Mouse (Mus musculus) intestine, embryonic 15.5 days (tissue): ENCODE data around the gene Ripply1. TPM values are rescaled to one million over a fixed set of nuclear protein-coding genes. Genes with fewer than 3 reads are reported as not detected.
"Not testable (repeated sequence)": the region's sequence is repeated elsewhere in the genome, so short reads cannot be mapped to it uniquely, and the experiment has no call there.

Source experiments
- ATAC-seq: fragments of 200-750 bp; cut with Nextera tagmentation; 2 replicates; pipeline ENCODE4 v1.8.0; 2017; ENCODE audit warnings: moderate TSS enrichment, moderate library complexity
- H3K27ac ChIP-seq: fragments of 300-500 bp; sonication (generic); 2 replicates; pipeline ENCODE4 v1.5.1; 2015; ENCODE audit warnings: mild to moderate bottlenecking, inconsistent platforms
- H3K27me3 ChIP-seq: fragments of 300-500 bp; sonication (generic); replicated peaks from 2 replicates; pipeline ENCODE4 v1.6.1; 2015; ENCODE audit warnings: inconsistent platforms
- H3K36me3 ChIP-seq: fragments of 300-500 bp; sonication (generic); 2 replicates; pipeline ENCODE4 v1.6.1; 2015; ENCODE audit warnings: inconsistent platforms
- H3K4me1 ChIP-seq: fragments of 300-500 bp; sonication (generic); replicated peaks from 2 replicates; pipeline ENCODE4 v1.6.1; 2015; ENCODE audit warnings: inconsistent platforms
- H3K4me2 ChIP-seq: fragments of 300-500 bp; sonication (generic); replicated peaks from 2 replicates; pipeline ENCODE4 v1.6.1; 2015; ENCODE audit warnings: mild to moderate bottlenecking, inconsistent platforms
- H3K4me3 ChIP-seq: fragments of 300-500 bp; sonication (generic); replicated peaks from 2 replicates; pipeline ENCODE4 v1.5.1; 2015; ENCODE audit warnings: inconsistent platforms
- H3K9ac ChIP-seq: fragments of 300-500 bp; sonication (generic); 2 replicates; pipeline ENCODE4 v1.6.1; 2015; ENCODE audit warnings: inconsistent platforms
- H3K9me3 ChIP-seq: fragments of 300-500 bp; sonication (generic); 2 replicates; pipeline ENCODE4 v1.6.1; 2016; ENCODE audit warnings: inconsistent platforms
- WGBS: fragments of 180-500 bp; shearing (Covaris S2); methylation state at CpG from one replicate; pipeline ENCODE4 v1.1.7; 2015; 5-methylcytosine and 5-hydroxymethylcytosine counted together
- polyA plus RNA-seq: library from polyadenylated mRNA; unstranded; fragments of >200 nt; fragmentation: Nextera tagmentation; extraction: Ambion mirVana; gene quantifications from 2 replicates; pipeline ENCODE4 v1.2.1, GENCODE M21; 2015

Ripply1 gene
- polyA plus RNA-seq, 1 experiment from 2014 or later = not detected

GRCm38 (mm10) chrX:139778886-139779285 lies 3.3 kb downstream of the Ripply1 start:
- 65% methylated on average over 1 of the region's 1 CpGs for WGBS
- H3K9ac ChIP-seq = no peak overlapping the region
- H3K9me3 ChIP-seq = no peaks in the 10 kb centered on the region
- H3K4me3 ChIP-seq = no peak overlapping the region
- no peak overlapping the region for H3K4me2 ChIP-seq
- H3K27ac ChIP-seq = no peak overlapping the region
- H3K27me3 ChIP-seq = 0 out of 2 replicates have a peak, but pooled peaks cover 5% of the 10 kb centered on the region
- H3K36me3 ChIP-seq = no peaks in the 10 kb centered on the region
- H3K4me1 ChIP-seq = no peaks in the 10 kb centered on the region
- ATAC-seq = no peak

GRCm38 (mm10) chrX:139777357-139777756 lies 4.8 kb downstream of the Ripply1 start:
- ATAC-seq = 0 out of 2 replicates have a peak, but pooled peaks have one; percentile 14
- Histone ChIP-seq H3K9ac (no peak overlapping the region), H3K4me1 (no peaks in the 10 kb centered on the region), H3K27me3 (no peaks in the 10 kb centered on the region), H3K4me3 (no peak overlapping the region), H3K9me3 (no peaks in the 10 kb centered on the region), H3K4me2 (no peak overlapping the region), H3K36me3 (no peaks in the 10 kb centered on the region), H3K27ac (no peak overlapping the region)
- 47% methylated on average over 4 of the region's 4 CpGs for WGBS

GRCm38 (mm10) chrX:139775084-139775612 lies 7.0 kb downstream of the Ripply1 start:
- Histone ChIP-seq H3K4me2 (no peak overlapping the region), H3K9me3 (no peaks in the 10 kb centered on the region), H3K4me1 (no peaks in the 10 kb centered on the region), H3K27me3 (no peaks in the 10 kb centered on the region), H3K27ac (no peak overlapping the region), H3K9ac (no peak overlapping the region), H3K4me3 (no peak overlapping the region), H3K36me3 (no peaks in the 10 kb centered on the region)
- 57% methylated on average over 7 of the region's 7 CpGs for WGBS
- peak; percentile 70 for ATAC-seq

- no peaks in the 10 kb centered on the region for H3K9me3 ChIP-seq
- H3K4me3 ChIP-seq = no peak overlapping the region
- no peak overlapping the region for H3K27ac ChIP-seq
- H3K27me3 ChIP-seq = no peaks in the 10 kb centered on the region
- no peaks in the 10 kb centered on the region for H3K36me3 ChIP-seq
- 33% methylated on average over 18 of the region's 18 CpGs for WGBS
- no peak overlapping the region for H3K9ac ChIP-seq
- H3K4me1 ChIP-seq = no peaks in the 10 kb centered on the region
- ATAC-seq = peak; percentile 57
- no peak overlapping the region for H3K4me2 ChIP-seq
These were observed 7.7 kb downstream of the Ripply1 start for GRCm38 (mm10) chrX:139774309-139775083.

GRCm38 (mm10) chrX:139769975-139770637 lies 12.0 kb downstream of the Ripply1 start:
- Histone ChIP-seq H3K9me3 (no peaks in the 10 kb centered on the region), H3K27me3 (no peaks in the 10 kb centered on the region; the same call in 1 of the 2 replicates), H3K4me2 (no peak overlapping the region), H3K4me1 (no peaks in the 10 kb centered on the region), H3K9ac (no peak overlapping the region), H3K4me3 (no peak overlapping the region), H3K27ac (no peak overlapping the region), H3K36me3 (no peaks in the 10 kb centered on the region)
- ATAC-seq = no peak
- 73% methylated on average over 13 of the region's 13 CpGs for WGBS

GRCm38 (mm10) chrX:139762546-139762945 lies 19.6 kb downstream of the Ripply1 start:
- no peaks in the 10 kb centered on the region for H3K36me3 ChIP-seq
- WGBS = 70% methylated on average over 2 of the region's 2 CpGs
- no peak for ATAC-seq

GRCm38 (mm10) chrX:139758634-139759033 lies 23.5 kb downstream of the Ripply1 start:
- not testable (repeated sequence) for H3K4me3 ChIP-seq, ATAC-seq, H3K4me1 ChIP-seq, H3K36me3 ChIP-seq, H3K27ac ChIP-seq, H3K9me3 ChIP-seq, H3K9ac ChIP-seq, H3K4me2 ChIP-seq, H3K27me3 ChIP-seq
- 78% methylated on average over 3 of the region's 3 CpGs for WGBS

More at GRCm38 (mm10) chrX:139762546-139762945, 19.6 kb downstream of the Ripply1 start:
- Histone ChIP-seq H3K27me3 (no peaks in the 10 kb centered on the region), H3K27ac (no peak overlapping the region), H3K9me3 (no peaks in the 10 kb centered on the region), H3K4me1 (no peaks in the 10 kb centered on the region), H3K4me3 (no peak overlapping the region), H3K9ac (no peak overlapping the region), H3K4me2 (no peak overlapping the region)

GRCm38 (mm10) chrX:139751855-139752254 lies 30.3 kb downstream of the Ripply1 start:
- Histone ChIP-seq H3K9ac (no peak overlapping the region), H3K9me3 (no peaks in the 10 kb centered on the region), H3K4me2 (no peak overlapping the region), H3K4me1 (no peaks in the 10 kb centered on the region), H3K27ac (no peak overlapping the region), H3K27me3 (no peaks in the 10 kb centered on the region), H3K4me3 (no peak overlapping the region), H3K36me3 (no peaks in the 10 kb centered on the region)
- ATAC-seq = no peak
- 0% methylated on average over 1 of the region's 1 CpGs for WGBS

- no peaks in the 10 kb centered on the region for H3K4me1 ChIP-seq
- no peak overlapping the region for H3K9ac ChIP-seq
- no peaks in the 10 kb centered on the region for H3K9me3 ChIP-seq
- no peak overlapping the region for H3K27ac ChIP-seq
- no peaks in the 10 kb centered on the region for H3K36me3 ChIP-seq
- H3K4me3 ChIP-seq = no peak overlapping the region
- ATAC-seq = no peak
- WGBS = 90% methylated on average over 5 of the region's 5 CpGs
- no peaks in the 10 kb centered on the region for H3K27me3 ChIP-seq
- H3K4me2 ChIP-seq = no peak overlapping the region
These were observed 45.1 kb downstream of the Ripply1 start for GRCm38 (mm10) chrX:139737066-139737465.

GRCm38 (mm10) chrX:139730541-139730940 lies 51.6 kb downstream of the Ripply1 start:
- Histone ChIP-seq H3K9ac (no peak overlapping the region), H3K4me2 (no peak overlapping the region), H3K36me3 (no peaks in the 10 kb centered on the region), H3K4me3 (no peak overlapping the region), H3K27me3 (no peaks in the 10 kb centered on the region), H3K27ac (no peak overlapping the region), H3K9me3 (no peaks in the 10 kb centered on the region), H3K4me1 (no peaks in the 10 kb centered on the region)
- 77% methylated on average over 3 of the region's 3 CpGs for WGBS
- no peak for ATAC-seq
